Mouse (Mus musculus) liver, adult 2 months (tissue): ENCODE measurements at regions not wholly inside any gene's neighbourhood (a gene's known extent, or its start where the extent isn't known, plus 50 kb on each side); places are given as distances from the start of the nearest gene placed in this dataset.

Experiments
- DNase-seq: peaks from one replicate; pipeline ENCODE4 v3.0.0-alpha.2; 2011; ENCODE audit warnings: low read depth, low spot score; ENCODE audit errors: extremely low read depth
- H3K27ac ChIP-seq: fragments of 200-500 bp; replicated peaks from 2 replicates; pipeline ENCODE4 v1.5.1; 2012; ENCODE audit warnings: low read depth, mild to moderate bottlenecking, control low read depth, inconsistent platforms, low read length; ENCODE audit not compliant: insufficient read depth
- H3K27me3 ChIP-seq: fragments of 200-500 bp; 2 replicates; pipeline ENCODE4 v1.6.1; 2012; ENCODE audit warnings: mild to moderate bottlenecking, moderate library complexity, low read length, inconsistent platforms; ENCODE audit not compliant: control insufficient read depth, insufficient read depth
- H3K36me3 ChIP-seq: fragments of 200-500 bp; 2 replicates; pipeline ENCODE4 v1.6.1; 2012; ENCODE audit warnings: low read length, inconsistent platforms; ENCODE audit not compliant: control insufficient read depth, insufficient read depth
- H3K4me1 ChIP-seq: fragments of 200-500 bp; 2 replicates; pipeline ENCODE4 v1.6.1; 2011; ENCODE audit warnings: low read length; ENCODE audit not compliant: control insufficient read depth, insufficient read depth
- H3K4me3 ChIP-seq: fragments of 200-500 bp; 2 replicates; pipeline ENCODE4 v1.5.1; 2011; ENCODE audit warnings: low read depth, mild to moderate bottlenecking, control low read depth, low read length, moderate library complexity; ENCODE audit not compliant: insufficient read depth
- H3K79me2 ChIP-seq: fragments of 200-500 bp; 2 replicates; pipeline ENCODE4 v1.6.1; 2012; ENCODE audit warnings: inconsistent platforms, mild to moderate bottlenecking, low read length, moderate library complexity; ENCODE audit not compliant: control insufficient read depth, insufficient read depth
- H3K9ac ChIP-seq: fragments of 200-500 bp; 2 replicates; pipeline ENCODE4 v1.6.1; 2012; ENCODE audit warnings: low read depth, mild to moderate bottlenecking, control low read depth, inconsistent platforms, low read length
- CTCF ChIP-seq: fragments of 200-500 bp; IDR thresholded peaks from 2 replicates; pipeline ENCODE4 v1.5.1; 2011; ENCODE audit warnings: low read depth, low read length, control low read depth
- POLR2A ChIP-seq: fragments of 200-500 bp; IDR thresholded peaks from 2 replicates; pipeline ENCODE4 v1.6.1; 2011; ENCODE audit warnings: low read length, control low read depth; ENCODE audit not compliant: insufficient read depth; ENCODE audit errors: extremely low read depth
- WGBS: fragments of 180-500 bp; shearing (Covaris S2); methylation state at CpG from one replicate; pipeline ENCODE4 v1.1.7; 2018; 5-methylcytosine and 5-hydroxymethylcytosine counted together

DNA sequence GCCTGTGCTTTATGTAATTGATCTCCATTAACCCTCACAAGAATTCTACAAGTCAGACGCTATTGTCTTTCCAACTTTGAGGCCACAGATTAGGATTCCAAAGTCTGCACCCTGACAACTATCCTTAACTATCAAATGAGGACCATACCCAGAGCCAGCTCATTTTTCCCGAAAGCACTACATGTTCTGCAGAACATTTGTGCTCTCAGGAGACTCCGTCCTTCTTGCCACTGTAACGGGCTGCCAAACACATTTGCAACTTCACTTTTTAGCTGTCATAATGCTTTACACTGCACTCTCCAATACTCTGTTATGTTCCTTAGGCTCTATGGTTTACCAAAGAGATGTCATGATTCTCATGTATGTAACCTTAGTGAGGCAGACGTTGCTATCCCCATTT is 350.7 kb downstream of the Mtx2 start:
- H3K27ac ChIP-seq: no peak overlapping the region
- no peaks in the 10 kb centered on the region for H3K4me1 ChIP-seq
- H3K36me3 ChIP-seq: no peaks in the 10 kb centered on the region
- H3K27me3 ChIP-seq: peaks cover under 1% of the 10 kb centered on the region; the same call in 1 of the 2 replicates
- no peak overlapping the region for H3K4me3 ChIP-seq
- no peak overlapping the region for H3K9ac ChIP-seq
- TF ChIP-seq CTCF (no peak), POLR2A (no peak)
- no peak for DNase-seq
- H3K79me2 ChIP-seq: no peaks in the 10 kb centered on the region
- WGBS: 88% methylated on average over 5 of the region's 5 CpGs

DNA sequence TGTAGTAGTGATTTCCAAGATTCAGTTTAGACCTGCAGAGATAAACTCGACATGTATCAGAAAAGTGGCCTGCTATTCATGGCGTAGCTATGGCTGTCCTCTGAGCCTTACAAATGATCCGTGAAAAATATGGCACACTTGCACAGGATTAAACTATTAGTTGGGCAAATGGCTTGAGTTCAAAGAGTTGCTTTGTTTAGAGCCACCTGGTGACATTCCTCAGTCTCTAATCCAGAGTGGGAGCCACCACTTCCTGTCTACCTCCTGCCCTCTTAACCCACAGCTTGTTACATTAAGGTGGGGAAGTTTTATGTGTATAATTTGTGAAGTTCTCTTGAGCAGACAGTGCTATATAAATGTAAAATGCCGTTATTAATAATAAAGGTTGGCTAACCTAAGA is 357.7 kb downstream of the Mtx2 start:
- H3K27ac ChIP-seq: no peak overlapping the region
- no peak for TF ChIP-seq POLR2A
- no peak for TF ChIP-seq CTCF
- no peak overlapping the region for H3K9ac ChIP-seq
- H3K4me1 ChIP-seq: no peaks in the 10 kb centered on the region
- no peaks in the 10 kb centered on the region for H3K79me2 ChIP-seq
- H3K27me3 ChIP-seq: peaks cover 2% of the 10 kb centered on the region; the same call in 1 of the 2 replicates
- no peak for DNase-seq
- no peak overlapping the region for H3K4me3 ChIP-seq
- WGBS: 79% methylated on average over 4 of the region's 4 CpGs
- no peaks in the 10 kb centered on the region for H3K36me3 ChIP-seq

DNA sequence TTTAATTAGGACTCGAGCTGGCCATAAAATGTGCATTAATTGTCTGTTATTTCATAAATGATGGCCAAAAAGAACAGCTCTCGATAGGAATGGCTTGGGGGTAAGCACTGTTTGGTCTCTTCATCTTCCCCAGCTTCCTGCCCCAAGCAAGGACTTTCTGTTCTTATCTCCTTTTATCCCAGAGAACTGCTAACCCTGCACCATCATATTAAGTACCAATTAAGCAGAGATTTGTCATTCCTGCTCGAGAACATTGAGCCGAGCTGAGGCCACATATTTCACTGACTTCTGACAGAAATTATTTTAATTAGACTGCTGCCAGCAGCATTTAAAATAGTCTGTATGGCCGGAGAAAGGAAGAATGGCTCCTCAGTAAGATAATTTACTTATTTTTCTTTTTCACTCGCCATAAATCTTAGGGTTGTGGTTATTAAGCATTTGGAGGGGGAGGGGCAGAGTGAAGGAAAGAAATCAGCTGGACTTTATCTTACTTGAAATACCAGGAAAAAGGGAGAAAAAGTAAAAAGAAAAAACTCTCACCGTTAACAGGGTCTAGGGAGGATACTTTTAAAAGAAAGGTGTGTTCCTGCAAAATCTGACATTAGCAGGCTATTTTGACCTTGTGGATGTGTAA is 377.1 kb downstream of the Mtx2 start:
- H3K9ac ChIP-seq: no peak overlapping the region

DNA sequence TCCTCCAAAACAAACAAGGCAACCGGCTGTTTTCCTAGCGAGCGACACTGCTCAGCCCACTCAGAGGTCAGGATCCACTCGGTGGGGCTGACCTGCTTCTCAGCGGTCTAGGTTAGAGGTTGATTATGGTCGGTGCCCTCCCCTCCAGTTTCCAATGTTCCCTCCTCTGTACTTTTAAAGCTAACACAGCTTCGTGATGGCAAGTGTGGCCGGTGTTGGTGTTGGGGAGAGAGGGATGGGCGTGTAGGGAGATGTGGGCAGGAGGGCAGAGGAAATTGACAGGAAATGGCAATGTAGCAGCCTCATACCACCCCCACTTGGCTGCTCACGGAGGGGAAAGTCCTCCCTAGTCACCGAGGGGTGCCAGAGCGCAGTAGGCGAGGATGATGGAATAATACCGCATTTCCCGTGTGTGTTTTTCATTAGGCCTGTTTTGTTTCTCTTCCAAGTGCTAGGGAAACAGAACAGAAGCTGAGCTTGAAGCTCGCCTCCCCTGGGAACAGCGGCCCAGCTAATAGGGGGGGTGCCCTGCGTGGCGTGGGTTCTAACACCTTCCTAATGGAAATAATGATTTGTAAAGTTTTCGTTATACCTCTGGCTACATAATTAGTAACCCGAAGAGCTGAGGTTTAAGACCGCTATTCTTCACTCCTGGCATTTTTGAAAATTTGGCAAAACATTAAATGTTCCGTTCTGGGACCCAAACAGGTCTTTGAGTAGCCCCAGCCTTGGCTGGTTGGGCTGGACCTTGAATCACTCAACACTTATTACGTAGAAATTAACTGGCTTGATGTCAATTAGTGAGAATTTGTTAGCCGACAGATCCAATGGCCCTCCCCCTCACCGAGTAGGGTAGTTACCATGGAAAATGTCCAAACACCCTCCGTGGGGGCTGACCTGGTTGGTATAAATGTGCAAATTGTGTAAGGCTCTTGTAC is 383.5 kb downstream of the Mtx2 start:
- H3K9ac ChIP-seq: no peak overlapping the region
- 82% methylated on average over 27 of the region's 27 CpGs for WGBS
- no peak for TF ChIP-seq CTCF
- no peak for TF ChIP-seq POLR2A
- no peak overlapping the region for H3K4me3 ChIP-seq
- H3K79me2 ChIP-seq: no peaks in the 10 kb centered on the region
- no peaks in the 10 kb centered on the region for H3K4me1 ChIP-seq
- no peaks in the 10 kb centered on the region for H3K27me3 ChIP-seq
- H3K27ac ChIP-seq: no peak overlapping the region
- H3K36me3 ChIP-seq: no peaks in the 10 kb centered on the region
- no peak for DNase-seq

More for the DNA sequence above, 377.1 kb downstream of the Mtx2 start:
- Histone ChIP-seq H3K79me2 (no peaks in the 10 kb centered on the region), H3K4me1 (no peaks in the 10 kb centered on the region), H3K4me3 (no peak overlapping the region), H3K27ac (no peak overlapping the region), H3K27me3 (no peaks in the 10 kb centered on the region), H3K36me3 (no peaks in the 10 kb centered on the region)
- peak; percentile 42 for DNase-seq
- TF ChIP-seq POLR2A (no peak), CTCF (no peak)
- whole genome bisulfite sequencing: 73% methylated on average over 7 of the region's 7 CpGs

DNA sequence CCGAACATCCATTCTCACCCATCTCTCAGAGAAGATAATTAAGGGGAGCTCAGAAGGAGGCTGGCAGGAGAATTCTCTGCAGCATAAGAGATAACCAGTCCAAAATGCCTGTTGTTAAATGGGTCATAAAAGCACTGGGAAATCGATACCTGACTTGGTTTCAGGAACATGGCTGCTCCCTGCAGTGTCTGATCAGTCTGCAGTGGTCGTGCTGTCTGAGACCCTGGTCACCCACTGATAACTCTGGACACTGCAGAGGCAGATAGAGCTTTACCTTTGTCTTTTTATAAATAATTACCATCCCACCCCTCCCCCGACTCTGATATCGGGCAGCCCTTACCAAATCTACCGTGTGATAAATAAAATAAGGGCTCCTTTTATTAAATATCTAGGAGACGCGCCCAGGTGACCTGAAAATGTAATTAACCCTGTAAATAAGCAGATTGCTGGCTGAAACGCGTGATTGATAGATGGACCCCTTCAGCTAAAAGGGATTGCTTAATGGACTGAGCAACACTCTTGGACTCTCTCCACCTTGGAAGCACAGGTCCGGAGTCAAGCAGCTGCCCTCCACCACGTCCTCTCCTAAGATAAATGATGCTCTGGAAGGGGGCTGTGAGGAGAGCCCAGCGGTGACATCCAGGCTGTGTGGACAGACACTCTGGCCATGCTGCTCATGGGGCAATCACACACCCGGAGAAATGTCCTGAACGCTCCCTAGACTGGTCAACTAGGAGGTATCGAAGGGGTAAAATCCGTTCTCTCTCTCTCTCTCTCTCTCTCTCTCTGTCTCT is 384.4 kb downstream of the Mtx2 start:
- H3K79me2 ChIP-seq: no peaks in the 10 kb centered on the region
- no peak for DNase-seq
- no peaks in the 10 kb centered on the region for H3K27me3 ChIP-seq
- no peak for TF ChIP-seq POLR2A
- TF ChIP-seq CTCF: no peak
- WGBS: 86% methylated on average over 17 of the region's 17 CpGs
- H3K36me3 ChIP-seq: no peaks in the 10 kb centered on the region
- no peak overlapping the region for H3K27ac ChIP-seq
- no peak overlapping the region for H3K9ac ChIP-seq
- H3K4me1 ChIP-seq: no peaks in the 10 kb centered on the region
- no peak overlapping the region for H3K4me3 ChIP-seq
